Mouse (Mus musculus) B cell, adult 62 days (primary cell): Measurements from ENCODE around the gene Mlh3. TPM values are rescaled to one million over a fixed set of nuclear protein-coding genes. Genes with fewer than 3 reads are reported as not detected.

ENCODE experiments used
- total RNA-seq: library from RNA; stranded (reverse); gene quantifications from 4 replicates; pipeline ENCODE4 v1.2.4, GENCODE M21; 2023

Gene Mlh3
- total RNA-seq = 15.7 to 16.5 TPM (median 16.1 TPM) in 4 replicates

DNA sequence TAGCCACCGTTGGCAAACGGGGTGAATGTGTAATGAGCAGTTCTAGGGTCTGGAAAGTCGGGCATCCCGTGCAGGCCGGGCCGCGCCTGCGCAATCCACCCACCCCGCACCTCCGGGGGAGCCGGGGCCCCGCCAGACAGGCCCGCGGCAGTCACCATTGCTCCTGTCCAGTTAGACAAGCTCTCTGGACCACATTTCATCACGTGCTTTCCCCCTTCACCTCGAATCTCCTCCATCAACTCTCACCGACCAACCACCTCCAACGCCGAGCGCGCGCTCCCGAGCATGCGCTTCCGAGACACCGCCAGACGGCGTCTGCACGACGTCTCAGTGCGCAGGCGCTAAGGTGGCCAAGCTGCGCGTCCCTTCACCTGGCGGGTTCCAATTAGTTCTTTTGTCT is at the start of gene Mlh3:
Mlh3 (minus strand) TSS at position 281 of the 400 bp plus-strand sequence.

GRCm38 (mm10) chr12:85288486-85289156 is 18.2 kb upstream of the Mlh3 start, which contains the start of gene Zc2hc1c:
Zc2hc1c (plus strand) TSS chr12:85288591.

GRCm38 (mm10) chr12:85287809-85288485 is 17.5 kb upstream of the Mlh3 start, which contains the start of gene Acyp1:
Acyp1 (minus strand) TSS chr12:85288438.

GRCm38 (mm10) chr12:85219236-85219904 is 51.0 kb downstream of the Mlh3 start, which contains the start of gene Eif2b2:
Eif2b2 (plus strand) TSS chr12:85219481.

Other genes with a start within 250 kb of the Mlh3 start
- gene Prox2, start 159.8 kb downstream of the Mlh3 start, total RNA-seq = 3.0 to 6.4 TPM (median 4.7 TPM) in 4 replicates
- gene Dlst, start 159.8 kb downstream of the Mlh3 start, total RNA-seq = 229 to 251 TPM (median 243 TPM) in 4 replicates
- gene Rps6kl1, start 119.3 kb downstream of the Mlh3 start, total RNA-seq = 1.4 to 2.8 TPM (median 1.8 TPM) in 4 replicates
- 0.34 to 1.6 TPM in 2 of 4 replicates, not detected in the others for gene Pgf, start 92.8 kb downstream of the Mlh3 start, total RNA-seq
- 90.5 to 126 TPM (median 107 TPM) in 4 replicates for gene Eif2b2, start 51.1 kb downstream of the Mlh3 start, total RNA-seq
- gene Acyp1, start 17.8 kb upstream of the Mlh3 start, total RNA-seq = 16.5 to 20.9 TPM (median 19.6 TPM) in 4 replicates
- 0.16 to 0.20 TPM in 2 of 4 replicates, not detected in the others for gene Zc2hc1c, start 18.0 kb upstream of the Mlh3 start, total RNA-seq
- 64.5 to 67.5 TPM (median 65.8 TPM) in 4 replicates for gene Nek9, start 68.8 kb upstream of the Mlh3 start, total RNA-seq
- 157 to 164 TPM (median 158 TPM) in 4 replicates for gene Tmed10, start 104.2 kb upstream of the Mlh3 start, total RNA-seq
- gene Fos, start 203.3 kb upstream of the Mlh3 start, total RNA-seq = 1,623 to 2,651 TPM (median 2,054 TPM) in 4 replicates